Mouse (Mus musculus) bone marrow, adult 2 months (tissue): ENCODE measurements around the gene Bud31.

ENCODE experiments used
- CTCF ChIP-seq: fragments of 200-500 bp; IDR thresholded peaks from 2 replicates; pipeline ENCODE4 v1.5.1; 2011; ENCODE audit warnings: low read length, control low read depth; ENCODE audit not compliant: control insufficient read depth, insufficient read depth
- POLR2A ChIP-seq: fragments of 200-500 bp; IDR thresholded peaks from 2 replicates; pipeline ENCODE4 v1.6.1; 2011; ENCODE audit warnings: low read depth, mild to moderate bottlenecking, control low read depth, low read length, borderline replicate concordance; ENCODE audit not compliant: control insufficient read depth

DNA sequence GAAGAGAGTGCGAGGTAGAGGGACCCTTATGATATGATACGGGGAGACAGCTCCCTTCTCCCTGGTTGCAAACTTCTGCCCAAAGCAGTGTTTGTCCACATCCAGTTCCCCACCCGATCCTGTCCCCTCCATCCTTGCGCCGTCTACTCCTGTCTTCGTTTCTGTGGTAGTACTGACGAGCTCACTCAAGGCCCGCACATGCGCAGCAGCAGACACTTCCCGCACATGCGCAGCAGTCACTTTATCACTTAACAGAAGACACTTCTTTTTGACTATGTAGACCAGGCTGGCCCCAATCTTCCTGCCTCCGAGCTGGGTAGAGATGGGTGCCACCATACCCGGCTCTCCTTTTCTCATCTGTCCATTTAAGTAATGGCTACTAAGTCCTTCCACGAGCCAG lies 21.2 kb downstream of the Bud31 start:
- no peak for TF ChIP-seq CTCF
- no peak for TF ChIP-seq POLR2A
